Mouse (Mus musculus): Measurements from ENCODE around the gene Sgms2. TPM values are rescaled to one million over a fixed set of nuclear protein-coding genes. Genes with fewer than 3 reads are reported as not detected.
"Not testable (repeated sequence)": the region's sequence is repeated elsewhere in the genome, so short reads cannot be mapped to it uniquely, and the experiment has no call there.

Sgms2 gene
- total RNA-seq, 2 experiments from 2014 or later, result 2.0 to 2.7 TPM

- intact Hi-C loops (cut with DNase I), result no loop called here
- DNase-seq, result no peak
These were observed 127.6 kb downstream of the Sgms2 start for GRCm38 (mm10) chr3:131363602-131364001.

GRCm38 (mm10) chr3:131361960-131362359 lies 129.3 kb downstream of the Sgms2 start:
- intact Hi-C loops (cut with DNase I), result no loop called here

GRCm38 (mm10) chr3:131359011-131359410 lies 132.2 kb downstream of the Sgms2 start:
- no peak for DNase-seq
- intact Hi-C loops (cut with DNase I), result no loop called here

More at GRCm38 (mm10) chr3:131361960-131362359, 129.3 kb downstream of the Sgms2 start:
- no peak for DNase-seq

- DNase-seq, result no peak
- intact Hi-C loops (cut with DNase I), result no loop called here
These were observed 133.0 kb downstream of the Sgms2 start for GRCm38 (mm10) chr3:131358205-131358604.

- intact Hi-C loops (cut with DNase I), result no loop called here
- no peak for DNase-seq
These were observed 133.6 kb downstream of the Sgms2 start for GRCm38 (mm10) chr3:131357643-131358042.

DNA sequence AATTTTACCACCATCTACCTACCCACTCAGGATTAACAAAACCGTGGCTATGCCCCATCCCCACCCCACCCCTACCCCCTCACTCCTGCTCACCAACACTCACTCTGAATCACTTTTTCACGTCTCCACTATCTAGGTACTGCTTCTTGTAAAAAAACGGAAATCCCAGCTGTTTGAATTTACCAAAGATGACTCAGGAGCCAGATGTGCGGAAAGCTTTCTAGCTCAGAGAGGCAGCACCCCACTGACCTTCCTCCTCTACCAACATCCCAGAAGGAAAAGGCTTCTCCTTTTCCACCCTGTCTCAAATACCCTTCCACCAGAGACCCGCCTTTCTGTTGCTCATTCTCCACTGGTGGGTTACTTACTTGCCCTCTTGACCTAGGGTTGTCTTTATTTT lies 135.2 kb downstream of the Sgms2 start:
- intact Hi-C loops (cut with DNase I), result no loop called here
- DNase-seq, result no peak

GRCm38 (mm10) chr3:131350539-131350938 lies 140.7 kb downstream of the Sgms2 start:
- intact Hi-C loops (cut with DNase I), result no loop called here
- no peak for DNase-seq

DNA sequence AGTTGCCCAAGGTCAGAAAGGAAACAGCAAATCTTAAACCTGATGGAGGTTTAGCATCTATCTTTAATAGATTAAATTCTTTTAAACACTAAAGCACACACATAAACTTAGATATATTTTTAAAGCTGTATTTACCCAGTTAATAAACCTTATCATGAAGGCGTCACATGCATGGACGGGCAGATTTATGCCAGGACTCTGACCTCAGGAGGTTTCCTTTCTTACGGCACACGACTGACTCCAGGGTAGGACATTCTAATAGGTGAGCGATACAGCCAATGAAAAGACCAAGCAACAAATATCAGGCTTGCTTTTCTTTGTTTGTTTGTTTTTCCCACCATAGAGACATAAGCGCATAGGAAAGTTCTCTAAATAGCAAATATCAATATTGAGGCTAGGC lies 142.2 kb downstream of the Sgms2 start:
- DNase-seq, result no peak
- intact Hi-C loops (cut with DNase I), result no loop called here

DNA sequence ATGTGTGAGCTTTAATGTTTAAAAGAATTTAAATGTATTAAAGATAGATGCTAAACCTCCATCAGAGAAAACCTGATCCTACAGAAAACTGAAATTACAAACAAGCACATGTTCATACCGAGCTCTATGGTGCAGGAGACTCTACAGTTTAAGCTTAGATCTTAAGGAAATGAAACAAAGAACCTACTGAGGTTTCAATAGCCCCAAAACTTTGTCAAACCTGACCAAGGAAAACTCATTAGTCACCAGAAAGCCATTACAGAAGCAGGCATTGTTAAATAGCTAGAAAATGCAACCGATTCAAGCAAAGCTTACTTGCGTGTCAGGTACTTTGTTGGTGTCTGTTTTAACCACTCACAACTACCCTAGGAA lies 142.6 kb downstream of the Sgms2 start:
- no peak for DNase-seq
- intact Hi-C loops (cut with DNase I), result no loop called here

DNA sequence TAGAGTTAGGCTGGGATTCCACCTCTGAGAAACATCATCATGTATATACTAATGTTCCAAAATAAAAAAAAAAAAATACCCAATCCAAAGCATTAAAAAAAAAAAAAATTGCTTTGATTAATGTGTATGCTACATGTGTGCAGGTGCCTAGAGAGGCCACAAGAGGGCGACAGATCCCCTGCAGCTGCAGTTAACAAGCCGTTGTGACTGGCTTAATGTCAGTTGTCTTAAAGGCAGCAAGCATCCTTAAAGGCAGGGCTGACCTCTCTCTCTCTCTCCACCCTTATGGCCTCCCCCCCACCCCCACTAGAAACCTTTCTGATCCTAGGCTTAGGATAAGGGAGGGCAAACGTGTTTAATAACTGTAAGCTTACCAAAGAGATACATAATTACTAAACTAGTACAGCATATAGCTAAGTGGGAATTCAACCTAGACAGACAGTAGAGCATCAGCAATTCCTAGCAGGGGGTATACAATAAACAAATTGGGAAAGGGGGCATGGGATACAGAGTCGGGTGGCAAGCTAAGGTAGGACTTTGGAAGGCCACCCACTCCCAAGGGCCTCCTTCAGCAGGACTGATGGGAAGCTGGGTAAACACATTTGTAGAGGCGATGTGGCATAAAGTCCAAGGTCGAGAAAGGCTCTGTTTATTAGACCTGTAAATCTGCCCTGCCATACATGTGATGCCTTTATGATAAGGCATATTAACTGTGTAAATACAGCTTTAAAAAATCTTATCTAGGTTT lies 143.2 kb downstream of the Sgms2 start:
- DNase-seq, result no peak
- intact Hi-C loops (cut with DNase I), result no loop called here

DNA sequence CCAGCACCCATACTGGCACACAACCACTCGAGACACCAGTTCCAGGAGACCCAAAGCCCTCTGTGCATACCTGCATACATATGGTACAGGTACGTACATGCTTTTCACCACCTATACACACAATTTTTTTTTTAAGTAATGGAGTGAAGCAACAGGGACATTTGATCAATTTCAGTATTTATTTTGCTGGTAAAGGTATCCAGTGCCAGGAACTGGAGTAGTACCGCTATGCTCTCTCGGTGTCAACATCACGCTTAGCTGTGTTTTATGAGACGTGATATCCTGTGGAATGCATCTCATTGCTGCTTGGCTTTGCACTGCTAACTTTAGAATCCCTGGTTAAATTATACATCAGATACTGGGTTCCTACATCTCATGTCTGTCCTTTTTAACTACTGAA lies 145.3 kb downstream of the Sgms2 start:
- intact Hi-C loops (cut with DNase I), result no loop called here
- DNase-seq, result no peak

GRCm38 (mm10) chr3:131343311-131343710 lies 147.9 kb downstream of the Sgms2 start:
- intact Hi-C loops (cut with DNase I), result no loop called here
- no peak for DNase-seq

DNA sequence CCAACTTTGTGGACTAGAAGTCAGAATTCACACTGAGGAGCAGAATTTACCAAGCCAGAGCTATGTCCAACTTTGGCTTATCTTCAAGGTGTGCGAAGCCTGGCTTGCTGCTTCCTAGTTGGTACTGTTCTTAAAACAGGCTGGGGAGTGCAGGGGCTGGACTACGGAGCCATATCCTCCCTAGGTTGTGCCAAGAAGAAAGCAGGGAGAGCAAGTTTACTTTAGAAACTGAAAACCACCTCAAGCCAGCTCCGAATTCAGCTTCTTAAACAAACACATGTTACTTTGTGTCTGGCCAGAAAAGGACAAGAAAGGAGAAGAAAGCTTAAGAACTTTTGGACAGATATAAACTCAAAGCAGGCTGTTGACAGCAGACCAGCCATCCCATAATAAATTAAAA lies 150.3 kb downstream of the Sgms2 start:
- intact Hi-C loops (cut with DNase I), result no loop called here
- no peak for DNase-seq

GRCm38 (mm10) chr3:131339280-131339679 lies 151.9 kb downstream of the Sgms2 start:
- intact Hi-C loops (cut with DNase I), result no loop called here
- DNase-seq, result no peak

- DNase-seq; intact Hi-C loops (cut with DNase I): not testable (repeated sequence)
These were observed 153.5 kb downstream of the Sgms2 start for GRCm38 (mm10) chr3:131337749-131338148.

- no peak for DNase-seq
- intact Hi-C loops (cut with DNase I), result no loop called here
These were observed 154.6 kb downstream of the Sgms2 start for GRCm38 (mm10) chr3:131336629-131337028.

GRCm38 (mm10) chr3:131335117-131335547 lies 156.1 kb downstream of the Sgms2 start:
- no peak for DNase-seq
- intact Hi-C loops (cut with DNase I), result no loop called here

- intact Hi-C loops (cut with DNase I), result no loop called here
These were observed 164.0 kb downstream of the Sgms2 start for GRCm38 (mm10) chr3:131327189-131327588.

GRCm38 (mm10) chr3:131326637-131327036 lies 164.6 kb downstream of the Sgms2 start:
- no peak for DNase-seq
- intact Hi-C loops (cut with DNase I), result no loop called here

More at GRCm38 (mm10) chr3:131327189-131327588, 164.0 kb downstream of the Sgms2 start:
- no peak for DNase-seq

GRCm38 (mm10) chr3:131322081-131322815 lies 169.0 kb downstream of the Sgms2 start:
- intact Hi-C loops (cut with DNase I), result no loop called here
- no peak for DNase-seq

- DNase-seq, result peak; percentile 79 to 90
- intact Hi-C loops (cut with DNase I), result loop anchor here (1.0 kb wide), 1 partner anchor 232 kb away; no protein-coding TSS in a partner anchor
These were observed 171.0 kb downstream of the Sgms2 start for GRCm38 (mm10) chr3:131320184-131320583.

DNA sequence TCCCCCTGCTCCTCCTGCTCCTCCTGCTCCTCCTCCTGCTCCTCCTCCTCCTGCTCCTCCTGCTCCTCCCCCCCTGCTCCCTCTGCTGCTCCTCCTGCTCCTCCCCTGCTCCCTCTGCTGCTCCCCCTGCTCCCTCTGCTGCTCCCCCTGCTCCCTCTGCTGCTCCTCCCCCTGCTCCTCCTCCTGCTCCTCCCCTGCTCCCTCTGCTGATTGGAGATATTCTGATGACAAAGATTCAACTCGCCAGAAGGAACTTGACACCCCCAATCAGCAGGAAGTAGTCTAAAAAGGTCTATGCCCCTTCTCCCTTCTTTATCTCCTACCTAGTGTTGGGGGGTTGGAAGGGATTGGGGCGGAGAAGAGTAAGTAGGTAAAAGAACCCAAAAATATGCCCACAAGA lies 173.0 kb downstream of the Sgms2 start:
- no peak for DNase-seq
- intact Hi-C loops (cut with DNase I), result no loop called here
